Mouse (Mus musculus) small intestine, adult 2 months (tissue): ENCODE measurements around the gene Fsip1. TPM values are rescaled to one million over a fixed set of nuclear protein-coding genes. Genes with fewer than 3 reads are reported as not detected.

ENCODE experiments used
- H3K27ac ChIP-seq: fragments of 200-500 bp; 2 replicates; pipeline ENCODE4 v1.5.1; 2012; ENCODE audit warnings: low read depth, low read length, control low read depth, inconsistent platforms; ENCODE audit not compliant: insufficient read depth
- H3K27me3 ChIP-seq: fragments of 200-500 bp; 2 replicates; pipeline ENCODE4 v1.6.1; 2012; ENCODE audit warnings: mild to moderate bottlenecking, moderate library complexity, low read length, inconsistent platforms; ENCODE audit not compliant: control insufficient read depth, insufficient read depth
- H3K36me3 ChIP-seq: fragments of 200-500 bp; 2 replicates; pipeline ENCODE4 v1.6.1; 2012; ENCODE audit warnings: mild to moderate bottlenecking, low read length, control low read depth, inconsistent platforms; ENCODE audit not compliant: control insufficient read depth, insufficient read depth
- H3K4me1 ChIP-seq: fragments of 200-500 bp; 2 replicates; pipeline ENCODE4 v1.6.1; 2012; ENCODE audit warnings: low read length, inconsistent platforms, mixed read lengths; ENCODE audit not compliant: control insufficient read depth, insufficient read depth, insufficient read length
- H3K4me3 ChIP-seq: fragments of 200-500 bp; 2 replicates; pipeline ENCODE4 v1.5.1; 2012; ENCODE audit warnings: low read depth, mild to moderate bottlenecking, control low read depth, inconsistent platforms, low read length, moderate library complexity
- CTCF ChIP-seq: fragments of 200-500 bp; IDR thresholded peaks from 2 replicates; pipeline ENCODE4 v1.5.1; 2012; ENCODE audit warnings: low read depth, mild to moderate bottlenecking, control low read depth, inconsistent platforms, low read length, moderate library complexity, mixed read lengths; ENCODE audit not compliant: insufficient replicate concordance, insufficient read length; ENCODE audit errors: extremely low read depth
- POLR2A ChIP-seq: fragments of 200-500 bp; IDR thresholded peaks from 2 replicates; pipeline ENCODE4 v1.6.1; 2012; ENCODE audit warnings: low read depth, mild to moderate bottlenecking, control low read depth, inconsistent platforms, low read length, moderate library complexity
- WGBS: fragments of 180-500 bp; shearing (Covaris S2); methylation state at CpG from one replicate; pipeline ENCODE4 v1.1.7; 2018; 5-methylcytosine and 5-hydroxymethylcytosine counted together
- polyA plus RNA-seq: library from polyadenylated mRNA; depleted of rRNA; stranded (reverse); fragments of >200 nt; gene quantifications from 2 replicates; pipeline ENCODE4 v1.2.3, GENCODE M21; 2012

Fsip1 gene
- polyA plus RNA-seq, 1 experiment: 0.05 TPM

DNA sequence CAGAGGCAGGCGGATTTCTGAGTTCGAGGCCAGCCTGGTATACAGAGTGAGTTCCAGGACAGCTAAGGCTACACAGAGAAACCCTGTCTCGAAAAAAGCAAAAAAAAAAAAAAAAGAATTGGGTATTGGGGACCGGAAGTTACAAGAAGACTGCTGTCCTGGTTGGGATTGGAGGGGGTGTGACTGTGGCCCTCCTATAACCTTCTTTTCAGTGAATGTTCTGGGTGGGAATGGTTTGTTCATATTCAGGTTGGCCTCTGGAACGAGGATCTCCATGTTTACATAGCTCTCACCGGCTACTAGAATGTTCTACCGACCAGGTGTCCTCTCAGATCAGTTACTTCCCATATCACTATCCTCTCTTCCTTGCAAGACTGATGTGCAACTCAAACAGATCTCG lies 328 bp upstream of the Fsip1 start:
- 67% methylated on average over 8 of the region's 8 CpGs for WGBS
- 0 out of 2 replicates have a peak, but pooled peaks cover 2% of the 10 kb centered on the region for H3K4me1 ChIP-seq
- no peaks in the 10 kb centered on the region for H3K36me3 ChIP-seq
- H3K27me3 ChIP-seq: no peaks in the 10 kb centered on the region
- no peak for TF ChIP-seq CTCF
- TF ChIP-seq POLR2A: no peak
- peak overlapping the region; percentile 68; the same call in 1 of the 2 replicates for H3K4me3 ChIP-seq
- no peak overlapping the region for H3K27ac ChIP-seq

- Histone ChIP-seq H3K27me3 (no peaks in the 10 kb centered on the region), H3K36me3 (no peaks in the 10 kb centered on the region), H3K27ac (no peak overlapping the region), H3K4me3 (no peak overlapping the region), H3K4me1 (0 out of 2 replicates have a peak, but pooled peaks cover 2% of the 10 kb centered on the region)
- TF ChIP-seq POLR2A (no peak), CTCF (no peak)
- 72% methylated on average over 8 of the region's 8 CpGs for WGBS
Observed at GRCm38 (mm10) chr2:118254516-118254915, 2.2 kb downstream of the Fsip1 start.

GRCm38 (mm10) chr2:118248966-118249365 lies 7.8 kb downstream of the Fsip1 start:
- Histone ChIP-seq H3K27me3 (no peaks in the 10 kb centered on the region), H3K4me3 (no peak overlapping the region), H3K36me3 (no peaks in the 10 kb centered on the region), H3K27ac (no peak overlapping the region), H3K4me1 (no peaks in the 10 kb centered on the region)
- TF ChIP-seq POLR2A (no peak), CTCF (no peak)
- WGBS: 67% methylated on average over 12 of the region's 12 CpGs

DNA sequence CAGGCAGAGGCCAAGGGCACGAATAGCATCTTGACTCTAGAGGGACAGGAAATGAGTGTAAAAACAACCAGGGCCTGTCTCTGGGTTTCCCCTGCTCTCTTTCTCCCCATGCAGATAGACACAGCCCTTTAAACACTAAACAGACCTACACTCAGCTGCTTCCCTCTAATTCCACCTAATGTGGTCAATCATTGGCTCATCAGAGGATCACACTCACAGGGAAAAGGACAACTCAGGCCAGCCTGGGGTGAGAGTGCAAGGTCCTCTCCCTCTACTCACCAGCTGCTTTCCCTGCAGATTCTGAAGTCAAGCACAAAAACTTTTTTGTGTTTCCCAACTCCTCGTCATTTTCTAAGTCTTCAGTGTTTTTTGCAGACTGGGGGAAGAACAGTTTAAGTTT lies 8.8 kb downstream of the Fsip1 start:
- WGBS: 41% methylated on average over 2 of the region's 2 CpGs
- no peak overlapping the region for H3K4me3 ChIP-seq
- H3K4me1 ChIP-seq: no peaks in the 10 kb centered on the region
- no peaks in the 10 kb centered on the region for H3K27me3 ChIP-seq
- TF ChIP-seq CTCF (no peak), POLR2A (no peak)
- H3K36me3 ChIP-seq: no peaks in the 10 kb centered on the region
- H3K27ac ChIP-seq: no peak overlapping the region

DNA sequence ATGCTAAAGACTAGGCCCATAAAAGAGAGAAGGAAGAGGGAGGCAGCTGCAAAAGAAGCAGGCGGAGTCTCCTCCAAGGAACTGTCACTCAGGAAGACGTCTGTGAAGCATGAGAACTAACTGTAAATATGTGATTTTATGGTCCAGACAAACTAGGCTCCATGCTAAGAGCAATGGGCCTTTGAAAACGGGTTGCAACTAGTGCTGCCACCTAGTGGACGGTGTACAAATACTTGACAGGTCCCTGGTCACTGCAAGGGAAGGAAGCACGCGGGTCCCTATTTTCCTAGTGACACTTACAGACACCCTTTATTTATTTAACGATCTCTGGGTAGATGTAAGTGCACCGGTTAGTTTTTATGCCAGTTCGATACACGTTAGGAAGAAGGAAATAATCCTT lies 10.9 kb downstream of the Fsip1 start:
- TF ChIP-seq CTCF: peak; percentile 69; the same call in 1 of the 2 replicates
- TF ChIP-seq POLR2A: no peak
- H3K4me3 ChIP-seq: no peak overlapping the region
- H3K36me3 ChIP-seq: no peaks in the 10 kb centered on the region
- no peaks in the 10 kb centered on the region for H3K4me1 ChIP-seq
- no peak overlapping the region for H3K27ac ChIP-seq
- no peaks in the 10 kb centered on the region for H3K27me3 ChIP-seq
- WGBS: 8% methylated on average over 10 of the region's 10 CpGs

GRCm38 (mm10) chr2:118236196-118236595 lies 20.6 kb downstream of the Fsip1 start:
- TF ChIP-seq POLR2A: no peak
- no peak for TF ChIP-seq CTCF
- Histone ChIP-seq H3K27me3 (no peaks in the 10 kb centered on the region), H3K27ac (no peak overlapping the region), H3K4me3 (no peak overlapping the region), H3K36me3 (no peaks in the 10 kb centered on the region), H3K4me1 (no peaks in the 10 kb centered on the region)
- WGBS: 79% methylated on average over 7 of the region's 7 CpGs

DNA sequence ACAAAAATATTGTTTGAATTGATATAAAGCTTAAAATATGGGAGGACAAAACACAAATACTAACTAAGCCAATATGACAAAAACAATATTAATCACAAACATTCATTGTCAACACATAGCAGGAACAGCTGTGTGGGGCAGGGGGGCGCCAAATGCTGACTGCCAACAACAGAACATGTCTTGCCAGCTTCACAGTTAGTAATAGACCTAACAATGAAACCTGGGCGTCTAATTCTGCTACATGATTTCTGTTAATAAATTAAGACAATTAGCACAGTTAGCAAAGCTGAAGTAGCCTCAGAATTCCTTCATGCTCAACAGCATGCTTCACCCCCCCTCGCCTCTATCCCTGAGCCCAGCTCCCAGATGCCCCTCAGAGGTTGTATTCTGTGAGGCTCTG lies 21.2 kb downstream of the Fsip1 start:
- H3K27ac ChIP-seq: no peak overlapping the region
- H3K4me3 ChIP-seq: no peak overlapping the region
- 79% methylated on average over 3 of the region's 3 CpGs for WGBS
- no peaks in the 10 kb centered on the region for H3K27me3 ChIP-seq
- TF ChIP-seq CTCF (no peak), POLR2A (no peak)
- no peaks in the 10 kb centered on the region for H3K36me3 ChIP-seq
- H3K4me1 ChIP-seq: no peaks in the 10 kb centered on the region
